Mouse (Mus musculus) layer of hippocampus, adult 9-11 months (tissue): ENCODE results near the gene Gm20388.
"Not testable (repeated sequence)": the region's sequence is repeated elsewhere in the genome, so short reads cannot be mapped to it uniquely, and the experiment has no call there.

Source experiments
- DNase-seq: peaks from one replicate; pipeline ENCODE4 v3.0.0; 2022

Gm20388 gene

GRCm38 (mm10) chr8:123255170-123255569 is 3344.5 kb downstream of the Gm20388 start:
- DNase-seq = no peak

- peak; percentile 88 for DNase-seq
Measured at GRCm38 (mm10) chr8:123257114-123257513, 3346.5 kb downstream of the Gm20388 start.

- DNase-seq = not testable (repeated sequence)
Measured at GRCm38 (mm10) chr8:123257593-123257992, 3347.0 kb downstream of the Gm20388 start.

- DNase-seq = no peak
Measured at GRCm38 (mm10) chr8:123267926-123268656, 3357.4 kb downstream of the Gm20388 start.

GRCm38 (mm10) chr8:123271147-123271546 is 3360.5 kb downstream of the Gm20388 start:
- no peak for DNase-seq

GRCm38 (mm10) chr8:123271901-123272300 is 3361.3 kb downstream of the Gm20388 start:
- DNase-seq = no peak

GRCm38 (mm10) chr8:123274447-123274846 is 3363.8 kb downstream of the Gm20388 start:
- DNase-seq = no peak

- DNase-seq = no peak
Measured at GRCm38 (mm10) chr8:123275096-123275495, 3364.5 kb downstream of the Gm20388 start.

- no peak for DNase-seq
Measured at GRCm38 (mm10) chr8:123278445-123278844, 3367.8 kb downstream of the Gm20388 start.

- no peak for DNase-seq
Measured at GRCm38 (mm10) chr8:123279828-123280227, 3369.2 kb downstream of the Gm20388 start.

GRCm38 (mm10) chr8:123280302-123281094 is 3369.9 kb downstream of the Gm20388 start:
- DNase-seq = no peak

- DNase-seq = not testable (repeated sequence)
Measured at GRCm38 (mm10) chr8:123282994-123283393, 3372.4 kb downstream of the Gm20388 start.

GRCm38 (mm10) chr8:123283991-123284390 is 3373.3 kb downstream of the Gm20388 start:
- DNase-seq = no peak

- DNase-seq = no peak
Measured at GRCm38 (mm10) chr8:123284493-123284892, 3373.9 kb downstream of the Gm20388 start.

- DNase-seq = no peak
Measured at GRCm38 (mm10) chr8:123287362-123287761, 3376.7 kb downstream of the Gm20388 start.

- DNase-seq = no peak
Measured at GRCm38 (mm10) chr8:123290166-123290565, 3379.5 kb downstream of the Gm20388 start.

GRCm38 (mm10) chr8:123290679-123291078 is 3380.0 kb downstream of the Gm20388 start:
- no peak for DNase-seq

- DNase-seq = no peak
Measured at GRCm38 (mm10) chr8:123291716-123292115, 3381.1 kb downstream of the Gm20388 start.

GRCm38 (mm10) chr8:123292281-123292680 is 3381.6 kb downstream of the Gm20388 start:
- DNase-seq = no peak

GRCm38 (mm10) chr8:123292785-123293184 is 3382.1 kb downstream of the Gm20388 start:
- no peak for DNase-seq

- no peak for DNase-seq
Measured at GRCm38 (mm10) chr8:123298301-123298700, 3387.7 kb downstream of the Gm20388 start.

GRCm38 (mm10) chr8:123308738-123309137 is 3398.1 kb downstream of the Gm20388 start:
- DNase-seq = no peak

- no peak for DNase-seq
Measured at GRCm38 (mm10) chr8:123317781-123318466, 3407.3 kb downstream of the Gm20388 start.
